Mouse (Mus musculus) lung, postnatal 36 days (tissue): ENCODE data around the gene Itpr2.
A peak's percentile ranks its signal among the peaks of the same experiment; 100 is the strongest.

Source experiments
- DNase-seq: peaks from one replicate; pipeline ENCODE4 v3.0.0; 2022; ENCODE audit warnings: mixed read lengths

Gene Itpr2

DNA sequence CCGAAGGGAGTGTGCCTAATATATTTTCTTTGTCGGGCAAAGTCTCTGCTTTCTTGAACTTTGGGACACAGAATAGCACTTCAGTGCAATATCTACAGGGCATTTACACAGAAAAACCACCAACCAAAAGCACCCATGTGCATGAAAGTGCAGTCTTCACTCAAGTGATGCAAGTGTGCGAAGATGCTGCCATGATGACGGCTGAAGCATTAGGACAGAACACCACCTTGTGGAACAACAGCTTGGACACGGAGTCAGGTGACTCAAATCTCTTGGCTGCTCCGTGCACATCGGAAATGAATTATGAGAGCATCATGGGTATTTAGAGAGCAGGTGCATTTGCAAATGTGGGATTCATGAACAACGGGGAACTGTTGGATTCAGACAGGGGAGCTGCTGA, 420.4 kb downstream of the Itpr2 start:
- DNase-seq = no peak

DNA sequence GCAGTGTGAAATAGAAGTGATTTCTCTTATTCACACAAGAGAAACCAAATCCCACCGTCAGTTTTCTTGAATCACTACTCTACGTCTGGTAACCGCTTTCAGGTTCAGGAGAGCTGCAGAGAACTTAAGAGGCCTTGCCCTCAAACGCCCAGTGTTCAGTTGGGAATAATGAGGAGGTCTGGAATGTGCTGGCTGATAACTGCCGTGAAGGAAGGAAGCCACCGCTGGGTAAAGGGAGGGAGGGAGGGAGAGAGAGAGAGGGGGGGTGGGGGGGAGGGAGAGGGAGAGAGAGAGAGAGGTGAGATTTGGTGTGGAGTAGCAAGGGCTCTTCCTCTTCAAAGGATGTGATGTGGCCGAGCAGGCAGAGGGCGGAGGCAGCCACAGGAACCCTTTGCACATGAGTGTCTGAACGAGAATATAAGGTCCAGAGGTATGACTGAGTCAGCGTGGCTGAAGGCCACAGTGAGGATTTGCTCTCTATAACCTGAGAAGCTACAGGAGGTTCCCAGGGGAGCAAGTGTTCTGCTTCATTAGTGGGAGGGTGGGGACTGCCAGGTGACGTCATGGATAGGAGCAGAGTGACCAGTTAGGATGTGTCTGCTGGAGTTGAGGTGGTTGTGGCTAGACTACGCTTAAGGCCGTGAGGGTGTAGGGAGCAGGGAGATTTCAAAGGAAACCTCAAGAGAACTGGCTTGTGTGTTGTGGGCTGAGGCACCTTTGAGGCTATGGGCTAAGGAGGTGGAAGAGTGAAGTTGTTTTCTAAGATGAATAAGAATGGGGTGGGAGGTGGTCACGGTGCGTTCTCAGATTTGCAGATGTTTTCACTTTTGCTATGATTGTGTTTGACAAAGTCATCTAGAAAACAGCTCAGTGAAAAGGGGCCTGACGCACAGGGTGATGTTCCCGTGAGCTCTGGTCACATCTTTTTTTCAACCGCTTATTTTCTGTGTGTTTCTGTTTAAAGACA, 421.2 kb downstream of the Itpr2 start:
- no peak for DNase-seq

DNA sequence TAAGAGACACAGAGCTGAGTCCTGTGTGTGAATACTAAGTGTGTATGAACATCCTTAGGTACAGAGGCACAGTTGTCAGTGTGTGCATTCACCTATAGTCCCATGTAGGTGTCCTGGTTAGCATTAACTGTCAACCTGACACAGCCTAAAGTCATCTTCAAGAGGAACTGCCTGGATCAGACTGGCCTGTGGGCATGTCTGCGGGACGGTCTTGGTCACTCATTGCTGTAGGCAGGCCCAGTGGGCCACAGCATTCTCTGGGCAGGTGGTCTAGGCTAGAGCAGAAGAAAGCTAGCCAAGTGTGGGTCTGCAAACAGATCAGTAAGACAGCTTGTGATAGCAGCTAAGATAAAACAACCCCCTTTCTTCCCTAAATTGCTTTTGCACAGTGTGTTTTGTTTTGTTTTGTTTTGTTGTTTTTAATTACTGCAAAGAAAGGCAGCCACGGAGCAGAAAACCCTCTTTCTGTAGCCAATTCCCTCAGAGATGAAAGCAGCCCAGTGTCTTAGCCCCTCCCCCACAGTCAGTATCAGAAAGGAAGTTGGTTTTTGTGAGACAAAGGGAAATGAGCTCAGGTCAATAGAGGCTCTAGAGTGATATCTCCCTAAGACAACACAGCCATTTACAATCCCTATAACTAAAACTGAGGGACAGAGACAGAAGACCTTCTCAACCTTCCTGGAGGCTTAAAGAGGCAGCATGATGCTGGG, 422.1 kb downstream of the Itpr2 start:
- DNase-seq = peak; percentile 56

DNA sequence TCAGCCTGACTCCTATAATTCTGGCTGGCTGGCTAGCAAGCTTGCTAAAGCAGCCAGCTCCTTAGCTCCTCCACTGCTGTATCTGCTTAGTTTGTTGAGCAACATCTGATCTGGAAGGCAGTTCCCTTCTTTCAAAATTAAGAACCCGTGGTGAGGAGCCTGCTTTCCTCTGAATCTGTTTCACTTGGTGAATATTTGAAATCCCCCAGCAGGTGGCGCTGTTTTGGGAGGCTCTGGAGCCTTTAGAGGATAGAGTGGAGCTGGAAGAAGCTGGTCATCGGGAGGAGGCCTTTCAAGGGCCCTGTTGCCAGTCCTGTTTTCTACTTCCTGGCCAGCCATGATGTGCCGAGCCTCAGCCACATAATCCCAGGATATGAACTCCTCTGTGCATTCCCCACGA, 422.8 kb downstream of the Itpr2 start:
- peak; percentile 79 for DNase-seq

DNA sequence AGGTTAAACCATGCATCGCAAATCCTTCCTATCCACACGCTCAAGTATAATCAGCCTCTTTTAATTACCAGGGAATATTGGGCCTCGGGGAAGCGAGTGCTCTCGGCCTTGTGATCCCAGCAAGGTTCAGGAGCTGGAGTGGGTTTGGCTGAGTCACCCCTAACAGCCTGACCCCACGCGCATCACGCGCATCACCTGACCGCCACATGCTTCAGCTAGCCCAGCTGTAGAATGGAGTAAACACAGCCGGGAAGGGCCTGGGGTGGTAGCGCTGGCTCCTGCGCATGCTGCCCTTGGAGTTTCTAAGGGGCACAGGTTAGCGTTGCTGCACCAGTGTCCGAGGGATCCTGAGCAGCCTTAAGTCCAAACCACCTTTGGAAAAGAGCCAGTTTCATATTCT, 423.9 kb downstream of the Itpr2 start:
- DNase-seq = no peak

DNA sequence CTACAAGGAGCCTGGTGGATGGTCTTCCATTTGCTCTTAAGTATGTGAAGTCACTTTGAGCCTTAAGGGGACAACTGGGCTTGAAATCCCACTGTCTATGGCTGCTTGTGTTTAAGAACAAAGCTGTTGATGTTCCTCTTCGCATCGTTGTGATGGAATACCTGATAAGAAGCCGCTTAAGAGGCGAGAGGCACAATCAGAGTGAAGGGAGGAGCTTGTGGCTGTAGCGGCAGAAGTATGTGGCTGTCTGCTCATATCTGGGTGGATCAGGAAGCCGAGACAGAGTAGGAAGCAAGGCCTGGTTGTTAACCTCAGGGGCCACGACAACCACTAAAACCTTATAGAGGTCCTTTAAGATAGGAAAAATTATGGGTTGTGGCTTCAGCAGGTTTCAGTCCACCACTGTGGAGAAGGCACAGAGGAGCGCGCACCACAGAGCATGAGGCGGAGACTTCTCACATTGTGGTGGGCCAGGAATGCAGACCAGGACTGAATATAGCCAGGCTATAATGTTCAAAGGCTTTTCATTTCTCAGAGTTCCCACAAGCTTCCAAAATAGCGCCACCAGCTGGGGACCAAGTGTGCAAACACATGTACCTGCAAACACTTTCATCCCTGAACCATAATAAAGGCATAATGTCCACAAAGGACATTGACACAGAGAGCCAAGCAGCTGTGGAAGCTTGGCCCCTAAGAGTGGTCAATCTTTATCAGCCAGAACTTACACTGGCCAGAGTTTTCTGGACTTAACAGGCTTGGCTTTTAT, 424.7 kb downstream of the Itpr2 start:
- DNase-seq = no peak

DNA sequence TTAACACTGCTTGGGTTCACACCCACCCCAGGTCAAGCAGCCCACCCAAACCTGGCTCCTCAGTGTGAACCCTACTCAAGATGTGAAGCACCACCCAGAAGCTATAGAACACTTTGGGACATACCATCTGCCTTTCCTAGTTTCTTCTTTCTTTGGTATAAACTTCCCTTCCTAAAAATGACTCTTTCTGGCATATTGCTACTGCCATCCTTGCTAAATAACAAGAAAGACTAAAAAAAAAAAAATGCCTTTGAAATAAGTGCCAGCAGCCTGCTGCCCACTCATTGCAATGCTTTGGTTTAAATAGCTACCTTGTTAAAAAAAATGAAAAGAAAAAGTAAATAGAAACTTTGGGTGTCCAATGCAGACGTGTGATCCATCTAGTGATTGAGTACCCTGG, 429.2 kb downstream of the Itpr2 start:
- DNase-seq = no peak

DNA sequence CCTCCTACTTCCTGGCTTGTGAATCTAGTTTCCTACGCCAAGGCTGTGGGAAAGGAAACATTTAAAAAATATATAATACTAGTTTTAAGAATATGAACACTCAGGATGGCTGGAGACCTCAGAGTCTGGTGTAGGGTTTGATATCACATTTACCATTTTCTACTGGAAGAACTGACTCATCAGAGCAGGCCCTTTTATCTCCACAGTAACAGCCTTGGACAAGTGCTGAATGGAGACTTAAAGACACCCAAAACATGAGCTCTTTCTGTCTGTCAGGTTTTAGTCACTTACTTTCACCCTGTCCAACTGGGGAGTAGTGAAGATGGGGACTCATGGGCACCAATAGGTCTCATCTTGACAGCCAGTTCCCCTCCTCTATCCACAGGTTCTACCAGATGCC, 430.1 kb downstream of the Itpr2 start:
- DNase-seq = no peak
